Mouse (Mus musculus) heart, adult 2 months (tissue): ENCODE data around the gene Col4a2.

Experiments
- CTCF ChIP-seq: fragments of 200-600 bp; IDR thresholded peaks from 2 replicates; pipeline ENCODE4 v1.8.1; 2022; ENCODE audit warnings: antibody characterized with exemption, mild to moderate bottlenecking, moderate library complexity
- POLR2A ChIP-seq: fragments of 200-500 bp; IDR thresholded peaks from 2 replicates; pipeline ENCODE4 v1.6.1; 2011; ENCODE audit warnings: mild to moderate bottlenecking, low read depth, low read length, control low read depth; ENCODE audit not compliant: insufficient read depth

- TF ChIP-seq POLR2A (no peak), CTCF (no peak)
Observed at GRCm38 (mm10) chr8:11454228-11454627, 141.6 kb downstream of the Col4a2 start.
